Mouse (Mus musculus): ENCODE results near the gene Dner.

Gene Dner

DNA sequence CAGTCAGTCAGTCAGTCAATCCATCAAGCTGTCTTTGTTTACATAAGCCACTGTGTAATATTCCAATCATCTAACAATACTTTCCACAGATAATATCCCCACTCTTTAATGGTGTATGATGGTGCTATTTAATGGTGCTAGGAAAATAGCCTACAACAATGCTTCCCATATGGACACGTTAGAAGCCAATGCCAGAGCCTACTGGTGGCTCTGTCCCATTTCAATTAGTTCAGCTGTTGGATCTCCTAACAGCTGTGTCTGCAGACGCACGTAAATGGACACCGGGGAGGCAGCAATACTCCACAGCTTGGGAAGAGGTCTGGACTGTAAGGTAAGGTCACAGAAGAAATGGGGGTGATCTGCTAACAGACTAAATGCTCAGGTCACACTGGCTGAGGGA lies 171.6 kb downstream of the Dner start:
- no peak for DNase-seq

- DNase-seq: no peak
These were observed 173.1 kb downstream of the Dner start for GRCm38 (mm10) chr1:84522963-84523280.

GRCm38 (mm10) chr1:84522256-84522962 lies 173.6 kb downstream of the Dner start:
- DNase-seq: no peak

GRCm38 (mm10) chr1:84518347-84518746 lies 177.7 kb downstream of the Dner start:
- DNase-seq: no peak

- DNase-seq: no peak
These were observed 182.8 kb downstream of the Dner start for GRCm38 (mm10) chr1:84513201-84513600.

DNA sequence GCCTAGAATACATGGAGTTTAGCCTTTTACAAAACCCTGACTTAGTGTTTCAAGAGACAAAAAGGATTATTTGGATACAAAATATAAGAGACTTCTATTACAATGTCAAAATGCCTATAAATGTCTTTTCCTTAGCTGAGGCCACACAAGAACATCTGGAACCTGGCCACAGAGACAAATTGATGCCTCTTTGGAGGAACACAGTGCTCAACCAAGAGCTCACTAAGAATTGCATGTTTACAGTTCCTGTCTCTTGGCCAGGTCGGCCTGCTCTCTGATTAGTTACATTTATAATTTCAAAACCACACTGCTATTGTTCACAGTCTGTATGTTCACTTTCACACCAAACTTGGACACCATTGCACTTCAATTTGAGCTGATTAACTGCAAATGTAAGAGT lies 187.5 kb downstream of the Dner start:
- DNase-seq: no peak

DNA sequence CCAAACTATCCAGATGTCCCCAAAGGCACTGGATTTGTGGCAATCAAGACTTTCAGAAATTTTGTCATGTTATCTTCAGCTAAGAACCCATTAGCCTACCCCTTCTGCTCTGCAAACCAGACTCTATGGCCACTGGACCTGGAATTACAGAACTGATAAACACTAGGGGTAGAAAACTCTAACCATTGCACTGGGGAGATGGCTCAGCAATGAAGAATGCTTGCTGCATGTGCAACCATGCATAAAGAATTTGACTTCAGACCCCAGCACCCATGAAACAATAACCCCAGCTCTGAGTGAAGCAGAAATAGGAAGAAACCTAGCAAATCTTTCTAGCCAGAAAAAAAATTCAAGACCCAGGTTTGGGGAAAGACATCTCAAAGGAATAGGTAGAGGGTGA lies 188.5 kb downstream of the Dner start:
- no peak for DNase-seq

DNA sequence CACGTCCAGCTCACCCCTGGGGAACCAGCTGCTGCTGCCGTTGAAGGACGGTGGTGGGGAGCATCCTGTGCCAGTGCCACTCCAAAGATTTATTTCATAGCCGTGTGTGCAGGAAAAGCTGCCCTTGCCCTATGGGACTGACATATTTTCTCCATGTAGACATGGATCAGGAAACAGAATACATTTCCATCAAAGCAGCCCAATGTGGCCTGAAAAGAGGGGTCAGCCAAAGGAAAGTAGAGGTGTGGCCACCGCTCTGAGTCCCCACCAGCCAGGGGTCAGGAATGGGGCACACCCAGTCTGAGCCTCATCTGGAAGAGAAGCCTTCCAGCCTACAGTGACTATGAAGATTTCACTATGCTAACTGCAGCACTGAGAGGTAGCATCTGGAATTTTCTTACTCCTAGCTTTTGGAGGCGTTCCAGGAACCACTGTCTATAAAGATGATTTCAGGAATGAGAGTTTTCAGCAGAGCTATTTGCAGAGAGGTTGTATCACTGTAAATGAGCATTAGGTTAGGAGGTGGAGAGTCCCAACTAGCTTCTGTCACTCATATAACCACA lies 189.0 kb downstream of the Dner start:
- DNase-seq: no peak

- DNase-seq: no peak
These were observed 195.3 kb downstream of the Dner start for GRCm38 (mm10) chr1:84500673-84501072.

DNA sequence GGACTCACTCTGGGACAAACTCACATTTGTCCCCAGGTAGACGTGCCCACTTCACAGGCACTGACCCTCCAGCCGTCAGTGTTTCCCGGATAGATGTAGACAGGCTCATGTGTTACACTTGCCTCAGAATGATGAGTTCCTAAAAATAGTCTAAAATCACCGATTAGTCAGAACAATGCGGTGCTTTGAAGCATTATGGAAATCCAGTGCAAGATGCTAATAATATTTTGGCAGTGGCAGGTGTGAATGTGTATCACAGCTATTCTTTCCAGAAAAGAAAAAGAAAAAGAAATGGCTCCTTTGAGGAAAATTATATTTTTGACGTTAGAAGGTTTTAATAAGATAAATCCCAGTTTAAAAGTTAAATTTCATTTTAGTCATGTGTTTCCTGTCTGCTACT lies 204.3 kb downstream of the Dner start:
- no peak for DNase-seq

- DNase-seq: no peak
These were observed 207.5 kb downstream of the Dner start for GRCm38 (mm10) chr1:84488546-84488945.

DNA sequence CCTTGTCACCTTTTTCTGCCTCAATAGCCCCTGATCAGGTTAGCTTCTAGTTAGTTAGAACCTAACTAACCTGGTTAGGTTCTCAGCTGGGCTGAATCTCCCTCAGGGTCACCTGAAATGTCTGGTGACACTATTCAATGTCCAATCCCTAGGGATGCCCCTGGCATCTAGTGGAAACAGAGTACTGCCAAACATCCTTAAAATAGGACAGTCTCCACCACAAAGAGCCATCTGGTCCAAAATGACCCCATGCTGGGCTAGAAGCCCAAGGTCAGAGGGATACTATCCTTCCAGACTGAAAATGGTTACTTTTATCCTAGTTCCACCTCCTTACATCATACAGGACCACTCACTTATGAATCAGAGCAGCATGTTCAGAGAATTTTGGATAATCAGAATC lies 211.0 kb downstream of the Dner start:
- DNase-seq: no peak

DNA sequence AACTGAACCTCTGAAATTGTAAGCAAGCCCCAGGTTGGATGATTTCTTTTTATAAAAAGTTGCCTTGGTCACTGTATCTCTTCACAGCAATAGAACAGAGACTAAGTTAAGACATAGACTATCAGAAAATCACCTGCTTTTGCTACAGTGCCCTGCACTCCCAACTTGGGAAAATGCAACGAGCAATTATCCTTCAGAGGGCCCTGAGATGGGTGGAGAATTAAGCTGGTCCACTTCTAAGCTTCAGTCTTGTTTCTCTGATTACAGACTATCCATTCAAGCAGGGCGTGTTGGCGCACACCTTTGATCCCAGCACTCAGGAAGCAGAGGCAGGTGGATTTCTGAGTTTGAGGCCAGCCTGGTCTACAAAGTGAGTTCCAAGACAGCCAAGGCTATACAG lies 211.4 kb downstream of the Dner start:
- DNase-seq: no peak

DNA sequence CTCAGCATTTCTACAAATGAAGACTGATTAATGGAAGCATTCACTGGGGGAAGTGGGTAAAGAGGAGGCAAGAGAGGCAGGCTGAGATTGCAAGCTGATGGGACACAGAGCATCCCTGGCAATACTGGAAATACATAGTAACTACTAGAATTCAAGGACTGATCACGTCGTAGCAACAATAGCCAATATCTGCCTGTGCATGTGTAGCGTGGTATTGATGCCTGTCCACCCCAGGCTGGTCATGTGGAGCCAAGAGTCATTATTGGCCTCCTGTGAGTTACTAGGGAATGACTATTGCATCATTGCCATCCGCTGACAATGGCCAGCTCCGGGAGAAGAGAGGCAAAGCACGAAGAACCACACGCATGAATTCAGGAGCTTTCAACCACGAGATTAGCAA lies 216.0 kb downstream of the Dner start:
- no peak for DNase-seq

DNA sequence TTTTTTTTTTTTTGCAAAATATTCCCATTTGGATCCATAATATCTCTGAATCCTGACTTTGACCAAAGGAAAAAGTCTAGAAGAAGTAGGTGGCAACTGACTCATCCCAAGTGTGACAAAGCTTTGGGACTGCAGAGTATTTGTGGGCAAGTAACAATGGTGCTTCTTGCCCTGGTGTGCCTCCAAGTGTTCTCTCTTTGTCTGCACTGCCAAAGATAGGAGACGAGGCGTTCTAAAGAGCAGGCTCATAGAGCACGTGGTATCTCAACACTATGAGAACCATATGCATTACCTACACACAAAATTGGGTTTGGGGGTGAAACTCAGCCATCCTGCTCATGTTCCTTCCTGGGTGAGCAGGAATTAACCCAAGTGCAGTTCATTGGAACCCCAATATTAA lies 221.7 kb downstream of the Dner start:
- DNase-seq: no peak

DNA sequence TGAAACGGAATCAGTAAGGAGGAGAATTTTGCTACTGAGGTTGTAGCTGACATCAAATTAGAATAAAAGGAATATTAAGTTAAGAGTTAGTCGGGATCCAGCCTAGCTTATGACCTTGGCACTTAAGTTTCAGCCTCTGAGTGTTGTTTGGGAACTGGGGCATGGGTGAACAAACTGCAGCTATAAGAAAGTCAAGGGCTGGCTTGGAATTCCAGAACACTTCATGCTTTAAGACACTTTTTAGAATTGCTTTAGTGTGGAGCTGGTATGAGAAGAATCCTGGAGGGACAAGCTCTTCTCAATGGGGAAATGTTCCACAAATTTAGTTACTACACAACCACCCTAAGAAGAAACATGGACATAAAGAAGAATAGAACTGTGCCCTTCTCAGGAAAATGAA lies 223.8 kb downstream of the Dner start:
- DNase-seq: no peak

- no peak for DNase-seq
These were observed 225.7 kb downstream of the Dner start for GRCm38 (mm10) chr1:84470342-84470741.

GRCm38 (mm10) chr1:84467664-84468063 lies 228.4 kb downstream of the Dner start:
- no peak for DNase-seq

GRCm38 (mm10) chr1:84464761-84465160 lies 231.3 kb downstream of the Dner start:
- no peak for DNase-seq

- DNase-seq: no peak
These were observed 231.9 kb downstream of the Dner start for GRCm38 (mm10) chr1:84463976-84464662.

DNA sequence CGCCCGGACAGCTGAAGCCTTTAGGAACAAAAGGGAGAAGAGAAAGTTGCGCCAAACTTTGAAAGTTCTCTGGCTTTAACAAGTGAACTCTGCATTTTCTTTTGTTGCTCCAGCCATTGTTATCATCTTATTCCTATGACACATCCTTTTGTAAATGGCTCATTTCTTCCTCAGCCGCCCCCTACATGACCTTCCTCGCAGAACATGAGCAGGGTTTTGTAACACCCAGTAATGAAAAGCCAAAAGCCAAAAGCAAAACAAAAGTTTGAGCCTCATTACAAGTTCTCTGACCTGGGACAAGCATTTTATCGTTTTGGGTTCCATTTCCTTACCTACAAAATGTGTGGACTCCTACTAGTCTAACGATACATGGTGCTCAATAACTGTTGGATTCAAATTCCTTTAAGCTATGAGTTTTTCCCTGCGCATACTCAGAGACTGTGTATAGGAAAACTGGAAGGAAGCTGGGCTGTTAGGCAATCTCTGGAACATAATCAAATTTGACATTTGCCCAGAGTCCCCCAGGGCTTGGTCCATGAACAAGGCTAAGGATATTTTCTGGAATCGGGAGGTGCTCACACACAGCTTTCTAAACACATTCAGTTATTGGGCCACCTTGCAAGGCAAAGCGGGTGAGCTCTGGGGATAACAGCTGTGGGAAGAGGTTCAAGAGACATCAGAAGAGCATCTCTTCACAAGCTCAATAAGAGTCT lies 246.3 kb downstream of the Dner start:
- no peak for DNase-seq

- no peak for DNase-seq
These were observed 252.4 kb downstream of the Dner start for GRCm38 (mm10) chr1:84443640-84444039.

DNA sequence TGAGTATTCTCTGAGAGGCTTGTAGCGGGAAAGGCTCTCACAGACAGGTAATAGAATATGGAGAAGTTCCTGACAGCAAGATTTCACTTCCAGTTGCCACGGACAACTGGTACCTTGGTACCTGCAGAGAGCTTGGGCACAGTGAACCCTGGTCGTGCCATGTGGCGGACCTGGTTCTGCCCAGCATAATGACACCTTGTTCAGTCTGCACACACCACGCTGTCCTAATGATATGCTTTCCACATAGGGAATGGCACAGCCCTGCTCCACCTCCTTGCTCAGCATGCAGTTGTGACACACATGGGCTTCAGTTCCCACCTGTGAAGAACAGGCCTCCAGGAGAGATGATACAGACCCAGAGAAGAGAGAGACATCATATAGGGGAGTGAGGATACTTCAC lies 253.0 kb downstream of the Dner start:
- no peak for DNase-seq

DNA sequence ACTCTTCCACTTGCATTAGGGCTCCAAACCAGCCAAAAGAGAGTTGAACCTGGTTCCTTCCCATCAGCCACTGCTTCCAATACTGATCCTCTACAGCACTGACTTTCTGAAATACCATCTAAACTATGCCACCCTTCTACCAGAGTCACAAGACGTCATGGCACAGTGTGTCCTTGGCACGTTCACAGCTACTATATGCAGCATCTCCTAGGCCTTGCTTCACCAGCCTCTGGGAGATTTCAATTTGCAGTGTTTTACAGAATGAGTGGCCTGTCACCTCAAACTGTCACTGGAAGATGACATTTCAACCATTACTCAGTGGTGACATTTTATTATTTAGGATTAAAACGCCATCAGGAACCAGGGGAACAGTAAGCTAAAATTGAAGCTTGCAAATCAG lies 254.6 kb downstream of the Dner start:
- no peak for DNase-seq

Data from thymus, postnatal 36 days (tissue).